Mouse (Mus musculus): ENCODE data around the gene Gm15517.

Gene Gm15517

DNA sequence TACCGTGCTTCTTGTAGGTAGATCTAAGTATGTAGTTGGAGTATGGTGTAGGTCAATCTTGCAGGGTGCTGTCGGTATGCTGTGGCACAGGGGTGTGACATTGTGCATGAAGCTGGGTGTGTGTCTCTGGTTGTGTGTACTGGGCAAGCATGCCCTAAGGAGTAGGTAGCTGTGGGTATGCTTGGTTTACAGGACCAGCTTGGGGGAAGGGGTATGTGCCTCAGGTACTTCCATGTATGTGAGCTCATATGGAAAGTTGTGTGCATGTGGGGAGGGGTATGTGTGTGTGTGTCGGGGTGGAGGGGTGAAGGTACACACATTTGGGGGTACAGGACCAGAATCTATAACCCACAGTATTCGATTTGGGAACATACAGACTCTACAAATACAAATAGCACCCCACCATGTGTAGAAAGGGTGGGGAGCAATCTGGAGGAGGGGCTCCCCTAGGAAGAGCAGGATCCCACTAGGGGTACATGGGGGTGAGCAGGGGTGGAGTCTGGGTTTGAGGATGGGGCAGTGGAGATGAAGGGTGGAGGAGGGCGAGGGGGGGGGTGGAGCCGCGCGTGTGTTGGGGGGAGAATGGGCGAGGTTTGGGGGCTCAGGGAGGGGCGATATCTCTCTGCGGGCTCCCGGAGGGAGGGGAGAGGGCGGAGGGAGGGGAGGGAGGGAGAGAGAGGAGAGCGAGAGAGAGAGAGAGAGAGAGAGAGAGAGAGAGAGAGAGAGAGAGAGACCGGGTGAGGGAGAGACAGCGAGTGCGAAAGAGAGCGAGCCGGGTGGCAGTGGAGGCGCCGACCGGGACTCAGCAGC lies 48.4 kb downstream of the Gm15517 start, which contains the start of gene Shank1:
Gene Shank1 (plus strand): TSS at position 779 of the 810 bp plus-strand sequence.
- no peak for DNase-seq (ENCODE audit: low read depth, low spot score)

DNA sequence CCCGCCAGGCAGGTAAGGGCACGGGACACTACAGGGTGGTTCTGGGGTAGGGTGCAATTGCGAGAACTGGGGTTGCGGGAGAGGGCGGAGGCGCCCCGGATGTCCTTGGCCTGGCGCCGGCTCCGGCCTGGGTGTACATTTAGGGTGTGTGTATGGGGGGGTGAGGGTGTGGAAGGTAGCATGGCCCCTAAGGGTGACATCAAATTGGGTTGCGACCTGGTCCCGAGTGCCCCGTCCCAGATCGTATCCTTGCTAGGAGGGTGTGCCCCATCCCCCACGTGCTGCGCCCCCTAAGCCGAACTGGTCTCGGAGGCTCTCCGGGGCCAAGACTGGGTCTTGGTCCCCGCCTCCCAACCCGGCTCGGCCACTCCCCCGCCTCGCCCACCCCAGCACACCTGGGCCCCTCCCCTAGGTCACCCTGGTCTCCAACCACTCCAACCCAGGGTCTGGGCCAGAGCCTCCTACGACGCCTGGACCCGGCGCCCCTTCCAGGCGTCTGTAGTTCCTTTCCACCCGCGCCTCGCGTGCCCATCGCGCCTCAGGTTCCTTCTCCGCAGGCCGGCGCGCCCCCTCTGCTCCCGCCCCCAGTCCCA lies 49.1 kb downstream of the Gm15517 start:
- DNase-seq (ENCODE audit: low read depth, low spot score): no peak

DNA sequence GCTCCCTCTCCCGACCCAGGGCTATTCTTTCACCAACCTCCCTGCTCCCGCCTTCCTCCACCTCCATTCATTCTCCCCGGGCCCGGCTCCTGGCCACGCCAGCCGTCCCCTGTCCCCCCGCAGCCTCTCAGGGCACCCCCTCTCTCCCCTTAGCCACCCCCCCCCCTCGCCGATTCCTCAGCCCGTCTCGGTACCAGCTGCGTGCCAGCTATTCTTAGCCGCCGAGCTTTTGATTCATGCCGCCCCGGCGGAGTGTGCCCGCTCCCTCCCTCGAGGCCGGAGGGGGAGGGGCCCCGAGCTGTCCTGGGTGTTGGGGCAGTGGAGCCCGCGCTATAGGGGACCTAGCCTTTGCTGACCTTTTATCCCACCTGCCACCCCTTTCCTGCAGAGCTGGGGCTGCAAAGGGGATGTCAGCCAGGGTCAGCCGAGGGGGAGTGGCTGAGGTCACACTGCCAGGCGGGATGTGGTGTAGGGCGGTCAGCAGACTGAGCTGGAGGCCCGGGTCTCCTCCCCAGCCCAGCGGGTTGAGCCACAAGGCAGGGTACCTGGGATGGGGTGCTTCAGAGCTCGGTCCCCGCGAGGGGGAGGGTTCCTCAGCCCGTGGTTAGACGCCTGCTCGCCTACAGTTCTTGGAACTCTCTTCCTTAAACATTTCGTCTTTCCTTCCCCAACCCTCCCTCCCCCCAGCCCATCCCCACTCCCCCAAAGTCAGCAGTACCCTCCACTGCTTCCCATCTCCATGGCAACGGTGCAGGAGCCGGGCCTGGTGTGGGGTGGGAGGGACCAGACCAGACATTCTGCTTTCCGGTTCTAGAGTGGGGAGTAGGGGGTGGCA lies 49.8 kb downstream of the Gm15517 start:
- peak; percentile 24 for DNase-seq (ENCODE audit: low read depth, low spot score)

Measured in forelimb bud, embryonic 11.5 days (tissue).